Mouse (Mus musculus): Measurements from ENCODE around the gene Eif3g. TPM values are rescaled to one million over a fixed set of nuclear protein-coding genes. Genes with fewer than 3 reads are reported as not detected.

Eif3g gene
- 189 and 193 TPM in 2 replicates for polyA plus RNA-seq (2012; rRNA removed)

DNA sequence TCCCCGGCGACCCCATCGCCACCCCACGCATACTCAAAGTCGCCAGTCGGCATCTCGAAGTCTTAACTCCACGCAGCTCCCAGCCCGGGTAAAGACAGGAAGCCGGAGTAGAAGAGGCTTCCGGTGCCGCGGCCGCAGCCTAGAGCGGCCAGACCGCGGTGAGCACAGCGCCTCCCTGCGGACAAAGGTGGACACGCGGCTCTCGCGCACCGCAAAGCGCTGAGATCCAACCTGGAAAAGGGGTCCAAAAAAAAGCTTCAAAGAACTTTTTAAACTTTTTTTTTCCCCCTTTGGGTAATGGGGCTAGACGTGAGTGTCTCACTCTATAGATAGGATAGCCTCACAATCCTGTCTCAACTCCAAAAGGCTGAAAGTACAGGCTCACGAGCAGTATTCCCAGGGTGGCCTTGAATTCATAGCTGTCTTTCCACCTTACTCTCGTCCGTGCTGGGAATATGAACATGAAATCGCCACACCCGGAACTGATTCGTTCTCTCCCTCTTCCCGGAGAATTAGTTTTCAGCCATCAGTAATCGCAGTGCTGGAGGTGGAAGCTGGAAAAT lies at the start of gene Eif3g:
TSS of gene Eif3g (minus strand) at position 113 of the 563 bp plus-strand sequence.

DNA sequence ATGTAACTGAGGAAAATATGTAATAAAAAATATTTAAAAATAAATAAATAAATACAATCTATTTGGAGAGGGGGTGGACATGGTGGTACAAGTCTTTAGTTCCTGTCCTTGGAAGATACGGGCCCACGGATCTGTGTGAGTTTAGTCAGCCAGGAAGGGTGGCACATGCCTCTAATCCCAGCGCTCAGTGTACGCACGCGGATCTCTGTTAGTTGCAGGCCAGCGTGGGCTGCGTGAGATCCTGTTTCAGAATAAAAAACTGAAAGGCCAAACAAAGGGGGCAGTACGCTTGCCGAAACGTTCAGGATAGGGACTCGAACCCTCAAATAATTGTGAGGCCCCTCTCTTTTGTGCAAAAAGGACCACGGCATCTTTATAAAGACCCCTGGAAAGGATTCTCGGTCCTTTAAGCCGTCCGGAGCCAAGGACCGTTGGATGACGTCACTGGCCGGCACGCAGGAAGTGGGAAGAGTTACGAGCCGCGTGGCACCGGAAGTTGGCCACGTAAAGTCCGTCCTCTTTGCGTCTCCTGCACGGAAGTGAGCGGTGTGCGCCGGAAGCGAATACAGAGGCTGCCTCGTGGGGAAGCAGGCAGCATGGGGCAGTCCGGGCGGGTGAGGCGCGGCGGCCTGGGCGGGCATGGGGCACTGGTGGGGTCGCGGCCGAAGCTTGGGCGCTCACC lies 10.6 kb downstream of the Eif3g start, which contains the start of gene Ppan:
TSS of gene Ppan (plus strand) at position 472 of the 682 bp plus-strand sequence.

DNA sequence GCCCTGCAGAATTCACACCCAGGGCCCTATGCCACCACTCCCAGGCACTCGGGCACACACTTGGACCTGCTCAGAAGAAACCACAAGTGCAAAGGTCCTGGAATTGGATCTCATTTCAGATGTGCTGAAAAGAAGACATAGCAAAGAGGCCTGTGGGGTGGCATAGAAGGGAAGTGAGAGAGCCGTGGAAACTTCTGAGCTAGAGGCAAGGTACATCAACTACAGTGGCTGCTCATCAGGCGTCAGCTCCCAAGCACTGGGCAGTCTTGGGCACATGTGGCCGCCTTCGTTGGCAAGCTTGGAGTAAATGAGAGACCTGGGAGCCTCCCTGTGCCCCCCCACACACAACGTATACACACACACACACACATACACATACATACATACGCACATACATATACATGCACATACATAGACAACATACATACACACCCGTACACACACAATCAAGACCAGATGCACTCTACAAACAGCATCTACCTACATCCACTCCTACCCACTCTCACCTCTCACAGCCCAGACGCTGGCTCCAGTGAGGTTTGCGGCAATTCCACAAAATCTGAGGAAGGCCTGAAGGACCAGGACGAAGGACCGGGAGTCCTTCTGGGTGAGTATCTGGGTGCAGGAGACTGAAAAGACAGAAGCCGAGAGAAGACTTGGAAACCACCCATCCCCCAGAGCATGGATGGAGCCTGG lies 19.2 kb downstream of the Eif3g start, which contains the start of gene Angptl6:
TSS of gene Angptl6 (minus strand) at position 631 of the 696 bp plus-strand sequence.

GRCm38 (mm10) chr9:20868448-20869001 lies 29.9 kb downstream of the Eif3g start, which contains the start of gene A230050P20Rik:
Gene A230050P20Rik, plus strand, starts transcription at chr9:20868642.

Other genes starting within 250 kb of the Eif3g start
- gene Pin1, start 246.5 kb downstream of the Eif3g start, polyA plus RNA-seq (2012; rRNA removed) = 34.2 and 37.1 TPM in 2 replicates
- gene Olfm2, start 152.3 kb downstream of the Eif3g start, polyA plus RNA-seq (2012; rRNA removed) = 23.7 and 27.4 TPM in 2 replicates
- gene Col5a3, start 83.6 kb downstream of the Eif3g start, polyA plus RNA-seq (2012; rRNA removed) = 12.6 and 13.4 TPM in 2 replicates
- gene Rdh8, start 80.1 kb downstream of the Eif3g start, polyA plus RNA-seq (2012; rRNA removed) = not detected in 2 replicates
- gene A230050P20Rik, start 30.0 kb downstream of the Eif3g start, polyA plus RNA-seq (2012; rRNA removed) = 143 and 180 TPM in 2 replicates
- 7.6 and 8.4 TPM in 2 replicates for gene Angptl6, start 18.9 kb downstream of the Eif3g start, polyA plus RNA-seq (2012; rRNA removed)
- 139 and 230 TPM in 2 replicates for gene Ppan, start 10.4 kb downstream of the Eif3g start, polyA plus RNA-seq (2012; rRNA removed)
- 43.4 and 50.3 TPM in 2 replicates for gene Dnmt1, start 61.3 kb upstream of the Eif3g start, polyA plus RNA-seq (2012; rRNA removed)
- 23.8 and 24.0 TPM in 2 replicates for gene S1pr2, start 78.2 kb upstream of the Eif3g start, polyA plus RNA-seq (2012; rRNA removed)
- gene Mrpl4, start 104.1 kb upstream of the Eif3g start, polyA plus RNA-seq (2012; rRNA removed) = 124 and 148 TPM in 2 replicates
- gene Icam1, start 117.4 kb upstream of the Eif3g start, polyA plus RNA-seq (2012; rRNA removed) = 17.7 and 18.5 TPM in 2 replicates
- 4.3 and 4.5 TPM in 2 replicates for gene Icam4, start 130.8 kb upstream of the Eif3g start, polyA plus RNA-seq (2012; rRNA removed)
- gene Icam5, start 133.4 kb upstream of the Eif3g start, polyA plus RNA-seq (2012; rRNA removed) = 1.1 and 1.6 TPM in 2 replicates
- 0.63 and 1.4 TPM in 2 replicates for gene Zglp1, start 168.5 kb upstream of the Eif3g start, polyA plus RNA-seq (2012; rRNA removed)
- gene Gm49373, start 174.5 kb upstream of the Eif3g start, polyA plus RNA-seq (2012; rRNA removed) = 0.29 and 0.60 TPM in 2 replicates
- gene Fdx1l, start 175.0 kb upstream of the Eif3g start, polyA plus RNA-seq (2012; rRNA removed) = 118 and 142 TPM in 2 replicates
- gene Gm38431, start 193.4 kb upstream of the Eif3g start, polyA plus RNA-seq (2012; rRNA removed) = 35.3 and 58.9 TPM in 2 replicates
- gene Raver1, start 193.4 kb upstream of the Eif3g start, polyA plus RNA-seq (2012; rRNA removed) = 68.0 and 94.1 TPM in 2 replicates
- gene Tyk2, start 232.6 kb upstream of the Eif3g start, polyA plus RNA-seq (2012; rRNA removed) = 31.5 and 34.2 TPM in 2 replicates